Mouse (Mus musculus): ENCODE measurements around the gene Fto. TPM values are rescaled to one million over a fixed set of nuclear protein-coding genes. Genes with fewer than 3 reads are reported as not detected.

Gene Fto
- total RNA-seq, 2 experiments from 2014 or later, result 13.8 to 33.6 TPM

DNA sequence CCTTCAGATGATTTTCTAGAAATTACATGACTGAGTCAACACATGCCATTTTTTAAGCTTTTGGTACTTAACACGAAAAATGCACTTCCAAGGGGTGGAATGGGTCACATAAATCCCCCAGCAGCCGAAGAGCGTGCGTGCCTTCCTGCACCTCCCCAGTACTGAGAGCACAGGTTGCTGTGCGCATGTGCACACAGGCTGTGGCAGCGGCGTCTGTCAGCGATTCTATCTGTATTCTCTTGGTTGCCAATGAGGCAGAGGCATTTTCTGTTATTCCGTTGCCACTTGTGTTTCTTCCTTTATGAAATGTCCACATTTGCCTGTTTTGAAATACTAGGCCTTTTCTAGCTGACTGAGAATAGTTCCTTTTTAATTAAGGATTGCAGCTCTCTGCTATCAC lies 324.4 kb downstream of the Fto start:
- ATAC-seq (ENCODE audit: poor library complexity, severe bottlenecking), result no peak

- no peak for ATAC-seq (ENCODE audit: poor library complexity, severe bottlenecking)
Observed at GRCm38 (mm10) chr8:91638256-91638655, 324.9 kb downstream of the Fto start.

GRCm38 (mm10) chr8:91640471-91640870 lies 327.1 kb downstream of the Fto start:
- ATAC-seq (ENCODE audit: poor library complexity, severe bottlenecking), result no peak

- ATAC-seq (ENCODE audit: poor library complexity, severe bottlenecking), result no peak
Observed at GRCm38 (mm10) chr8:91645484-91645883, 332.2 kb downstream of the Fto start.

DNA sequence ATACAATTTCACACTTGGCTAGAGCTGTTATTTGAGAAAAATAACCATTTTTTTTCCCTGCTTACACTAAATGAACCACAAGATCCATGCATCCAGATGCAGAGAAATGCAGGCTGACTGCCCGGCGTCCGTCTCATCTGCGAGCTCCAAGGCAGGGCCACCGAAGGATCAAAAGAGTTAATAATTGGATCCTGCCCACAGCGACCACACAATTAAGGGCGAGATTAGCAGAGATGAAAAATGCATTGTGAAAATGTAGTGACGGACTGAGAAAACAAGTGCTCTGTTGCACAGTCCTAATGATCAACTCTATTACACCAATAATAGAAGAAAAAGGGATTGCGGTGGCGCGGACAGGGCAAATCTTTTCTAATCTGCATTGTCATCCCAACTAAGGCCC lies 334.6 kb downstream of the Fto start:
- no peak for ATAC-seq (ENCODE audit: poor library complexity, severe bottlenecking)

DNA sequence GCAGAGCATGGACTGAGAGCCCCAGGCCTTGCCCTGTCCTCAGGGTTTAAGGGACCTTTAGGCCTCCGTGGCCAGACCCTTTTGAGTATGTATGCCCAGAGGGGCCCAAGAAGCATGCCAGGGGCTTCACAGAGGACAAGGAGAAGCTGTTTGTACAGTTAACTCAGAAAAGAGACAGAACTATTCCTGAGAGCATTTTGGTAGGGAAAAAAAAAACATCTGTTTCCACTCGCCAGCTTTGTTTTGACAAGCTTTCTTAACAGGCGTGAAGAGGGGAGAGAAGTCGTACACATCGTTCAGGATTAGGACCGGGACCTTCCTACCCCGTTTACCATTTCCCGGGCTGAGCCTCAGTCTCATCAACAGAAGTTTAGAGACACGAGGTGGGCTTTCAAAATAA lies 335.5 kb downstream of the Fto start:
- no peak for ATAC-seq (ENCODE audit: poor library complexity, severe bottlenecking)

DNA sequence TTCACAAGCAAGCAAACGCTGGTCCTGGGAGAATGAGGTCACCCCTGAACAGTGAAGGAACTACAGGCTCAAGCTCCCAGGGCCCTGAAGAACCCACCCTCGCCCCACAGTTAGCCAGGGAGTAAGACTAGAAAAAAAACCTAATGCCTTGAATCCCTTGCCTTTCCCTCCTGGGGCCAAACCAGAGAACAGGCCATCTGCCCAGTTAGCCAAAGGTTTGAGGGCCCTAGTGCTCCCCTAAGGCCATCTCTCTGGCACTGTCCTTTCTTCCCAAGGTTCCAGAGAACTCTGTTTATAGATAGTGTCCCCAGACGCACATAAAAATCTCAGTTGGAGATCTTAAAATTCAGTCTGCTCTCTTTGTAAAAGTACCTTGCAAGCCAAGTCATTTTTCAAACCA lies 340.2 kb downstream of the Fto start:
- ATAC-seq (ENCODE audit: poor library complexity, severe bottlenecking), result no peak

GRCm38 (mm10) chr8:91657381-91657780 lies 344.1 kb downstream of the Fto start:
- ATAC-seq (ENCODE audit: poor library complexity, severe bottlenecking), result no peak

DNA sequence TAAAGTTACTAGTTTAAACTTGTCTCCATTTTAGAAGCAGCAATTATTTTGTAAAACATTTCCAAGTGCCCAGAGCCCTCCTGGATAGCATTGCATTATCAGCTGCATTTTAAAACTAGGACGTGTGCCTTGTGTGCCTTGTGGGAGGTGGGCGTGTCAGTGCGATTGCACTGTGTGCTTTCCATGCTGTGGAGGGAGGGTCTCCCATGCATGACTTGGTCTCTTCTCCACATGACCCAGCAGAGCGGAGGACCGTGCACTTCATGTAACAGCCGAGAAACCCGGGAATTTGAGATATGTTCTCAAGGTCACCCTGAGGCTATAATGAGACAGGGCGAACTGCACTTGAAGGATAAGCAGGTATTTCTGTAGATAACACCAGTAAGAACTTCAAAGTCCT lies 347.6 kb downstream of the Fto start:
- ATAC-seq (ENCODE audit: poor library complexity, severe bottlenecking), result no peak

GRCm38 (mm10) chr8:91669461-91670071 lies 356.2 kb downstream of the Fto start:
- ATAC-seq (ENCODE audit: poor library complexity, severe bottlenecking), result no peak

- ATAC-seq (ENCODE audit: poor library complexity, severe bottlenecking), result no peak
Observed at GRCm38 (mm10) chr8:91676928-91677327, 363.6 kb downstream of the Fto start.

DNA sequence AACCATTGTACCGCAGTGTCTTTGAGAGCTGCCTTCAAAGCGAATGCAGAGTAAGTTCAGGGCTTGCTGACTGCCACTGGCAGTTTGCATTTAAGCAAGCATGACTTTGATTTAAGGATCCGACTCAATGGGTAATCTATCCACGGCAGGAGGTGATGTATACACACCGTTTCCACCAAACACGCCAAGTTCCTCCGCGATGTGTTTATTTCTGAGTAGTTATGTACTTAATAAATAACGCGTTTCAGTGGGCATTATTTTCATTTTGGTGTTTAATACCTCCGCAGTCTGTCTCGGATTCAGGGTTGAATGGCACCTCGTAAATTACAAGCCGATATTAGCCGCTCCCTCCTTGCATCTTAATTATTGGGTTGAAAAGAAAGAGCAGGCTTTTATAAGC lies 366.1 kb downstream of the Fto start:
- ATAC-seq (ENCODE audit: poor library complexity, severe bottlenecking), result no peak

DNA sequence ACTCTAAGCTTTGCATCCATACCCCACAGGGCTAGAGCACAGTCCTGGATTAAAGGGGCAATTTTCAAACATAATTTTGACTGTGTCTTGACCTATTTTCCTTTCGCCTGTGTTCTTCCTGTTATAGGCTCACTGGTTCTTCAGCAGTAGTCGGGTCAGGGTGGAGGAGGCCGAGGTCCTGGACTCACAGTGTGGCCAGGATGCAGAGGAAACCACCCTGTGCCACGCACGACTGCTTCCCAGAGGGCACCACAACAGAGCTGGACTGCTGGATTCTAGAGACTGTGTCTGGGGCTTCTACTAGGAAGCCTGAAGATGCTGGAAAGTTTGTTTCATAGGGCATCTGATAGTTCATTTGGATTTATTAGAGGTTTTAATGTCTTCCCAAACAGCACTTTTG lies 366.8 kb downstream of the Fto start:
- no peak for ATAC-seq (ENCODE audit: poor library complexity, severe bottlenecking)

DNA sequence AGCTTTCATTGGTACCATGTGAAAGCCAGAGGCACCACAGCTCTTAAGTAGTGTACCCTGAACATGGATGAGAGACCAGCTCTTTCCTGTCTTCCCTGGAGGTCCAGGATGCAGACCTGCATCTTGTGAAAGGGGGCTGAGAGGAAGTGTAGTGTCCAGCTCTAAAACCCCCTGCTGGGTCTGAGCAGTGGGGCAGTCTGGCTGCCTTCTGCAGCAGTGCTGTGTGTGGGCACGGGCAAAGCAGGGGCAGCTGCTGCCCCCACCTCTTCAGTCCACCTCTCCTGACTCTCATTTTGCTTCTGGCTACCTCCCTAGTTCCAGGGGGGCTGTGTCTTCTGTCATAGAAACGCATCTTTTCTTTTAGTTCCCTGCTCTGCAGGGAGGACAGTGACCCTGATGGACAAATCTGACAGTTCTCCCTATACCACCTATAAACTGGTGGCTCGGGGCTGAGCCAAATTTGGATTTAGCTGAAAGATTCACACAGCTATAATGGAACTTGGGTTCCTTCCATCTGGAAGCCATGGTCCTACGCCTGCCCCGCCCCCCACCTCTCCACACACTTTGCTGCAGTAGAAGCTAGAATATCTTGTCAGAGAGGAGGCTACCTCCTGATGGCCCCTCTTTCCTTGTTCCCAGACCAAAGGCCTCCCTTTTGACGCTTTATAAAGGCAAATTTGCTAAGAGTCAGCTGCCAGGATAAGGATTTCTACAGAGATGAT lies 371.4 kb downstream of the Fto start:
- ATAC-seq (ENCODE audit: poor library complexity, severe bottlenecking), result no peak

DNA sequence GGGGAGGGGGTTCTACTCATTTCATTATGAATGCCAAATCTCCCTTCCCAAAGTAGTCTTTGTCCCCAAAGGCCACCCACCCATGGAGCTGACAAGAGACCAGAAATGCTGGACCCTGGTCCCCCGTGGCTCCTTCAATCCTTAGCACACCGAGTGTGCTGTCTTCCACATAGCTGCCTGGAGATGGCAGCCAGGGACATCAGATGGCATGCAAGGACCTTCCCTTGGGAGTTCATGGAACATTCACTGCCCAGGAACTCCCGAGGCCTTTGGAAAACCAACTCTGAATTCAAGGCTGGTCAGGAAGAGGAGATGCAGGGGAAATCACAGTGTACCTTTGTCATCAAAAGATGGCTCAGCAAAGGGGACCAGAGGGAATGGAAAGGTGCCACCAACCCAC lies 372.1 kb downstream of the Fto start:
- ATAC-seq (ENCODE audit: poor library complexity, severe bottlenecking), result no peak

- ATAC-seq (ENCODE audit: poor library complexity, severe bottlenecking), result no peak
Observed at GRCm38 (mm10) chr8:91692056-91692721, 378.9 kb downstream of the Fto start.

- ATAC-seq (ENCODE audit: poor library complexity, severe bottlenecking), result no peak
Observed at GRCm38 (mm10) chr8:91706533-91706932, 393.2 kb downstream of the Fto start.

DNA sequence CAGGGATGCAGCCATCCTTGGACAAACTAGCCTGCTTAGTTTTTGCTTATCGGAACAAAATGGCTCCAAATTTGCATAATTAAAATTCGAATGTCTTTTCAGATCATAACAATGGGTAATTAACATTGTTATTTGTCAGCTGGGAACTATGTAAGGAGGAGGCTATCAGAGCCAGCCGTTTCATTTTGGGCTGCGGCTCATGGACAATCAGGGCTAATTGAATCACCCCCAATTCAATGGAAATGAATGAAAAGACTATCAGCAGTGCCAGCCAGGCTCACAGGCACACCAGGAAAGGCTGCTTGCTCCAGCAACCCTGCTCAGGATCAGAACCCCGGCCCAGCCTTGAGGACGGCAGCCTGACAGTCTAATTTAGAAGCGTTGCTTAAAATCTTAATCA lies 395.3 kb downstream of the Fto start:
- no peak for ATAC-seq (ENCODE audit: poor library complexity, severe bottlenecking)

- ATAC-seq (ENCODE audit: poor library complexity, severe bottlenecking), result no peak
Observed at GRCm38 (mm10) chr8:91709768-91710167, 396.4 kb downstream of the Fto start.

GRCm38 (mm10) chr8:91711202-91711601 lies 397.9 kb downstream of the Fto start:
- ATAC-seq (ENCODE audit: poor library complexity, severe bottlenecking), result no peak

- ATAC-seq (ENCODE audit: poor library complexity, severe bottlenecking), result no peak
Observed at GRCm38 (mm10) chr8:91711981-91712598, 398.8 kb downstream of the Fto start.

Data from megakaryocyte, adult 5-6 weeks (primary cell).